Mouse (Mus musculus): ENCODE results near the gene Sh3kbp1.

Gene Sh3kbp1

DNA sequence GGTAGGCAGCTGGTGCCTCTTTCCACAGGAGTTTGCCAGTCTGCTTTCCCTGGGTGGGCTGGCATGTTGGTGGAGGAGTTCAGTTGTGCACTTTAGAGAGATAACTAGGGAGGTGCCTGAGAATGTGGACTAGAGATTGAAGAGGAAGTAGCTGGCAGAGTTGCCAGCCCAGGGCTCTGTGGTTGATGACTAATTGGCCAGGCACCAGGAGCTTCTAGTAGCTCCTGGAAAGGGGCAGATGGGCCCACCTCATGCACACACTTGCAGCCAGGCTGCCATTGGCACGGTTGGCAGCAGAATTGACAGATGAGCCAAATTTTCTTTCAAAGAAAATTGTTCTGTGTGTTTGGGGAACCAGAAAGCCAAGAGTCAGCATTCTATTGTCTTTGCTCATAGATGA lies 210.3 kb downstream of the Sh3kbp1 start:
- DNase-seq (ENCODE audit: low spot score): no peak

DNA sequence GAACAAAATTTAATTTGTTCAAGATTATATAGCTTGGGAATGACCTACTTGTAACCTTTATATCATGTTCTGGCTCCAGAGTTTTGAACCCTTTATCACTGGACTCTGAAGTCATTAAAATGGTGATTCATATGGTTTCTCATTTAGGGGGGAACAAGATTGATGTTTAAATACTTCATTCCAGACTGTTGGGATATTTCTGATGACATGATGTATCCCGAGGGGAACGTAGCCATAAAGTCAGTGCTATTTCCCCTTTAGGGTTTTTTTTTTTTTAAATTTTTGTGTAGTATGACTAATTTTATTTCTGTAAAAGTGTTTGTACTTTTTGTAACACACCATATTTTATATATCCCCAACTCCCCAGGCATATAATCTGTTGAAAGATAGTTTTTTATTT lies 212.7 kb downstream of the Sh3kbp1 start:
- no peak for DNase-seq (ENCODE audit: low spot score)

DNA sequence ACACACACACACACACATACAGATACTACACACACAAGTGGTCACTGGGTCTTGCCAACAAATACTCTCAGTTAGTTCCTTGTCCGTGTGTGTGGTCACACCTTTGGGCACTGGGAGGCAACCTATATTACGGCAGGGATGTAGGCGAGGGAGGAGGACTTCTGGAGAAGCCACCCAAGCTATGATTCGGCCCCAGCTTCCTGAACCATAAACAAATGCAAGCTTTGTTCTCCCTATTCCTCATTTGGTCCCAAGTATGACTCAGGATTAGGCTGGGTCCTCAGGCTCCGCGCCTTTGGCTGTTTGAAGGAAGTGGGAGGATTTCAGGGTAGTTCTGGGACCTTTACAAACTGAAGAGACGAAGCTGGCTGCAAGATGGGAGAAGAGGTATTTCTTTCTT lies 213.2 kb downstream of the Sh3kbp1 start:
- no peak for DNase-seq (ENCODE audit: low spot score)

DNA sequence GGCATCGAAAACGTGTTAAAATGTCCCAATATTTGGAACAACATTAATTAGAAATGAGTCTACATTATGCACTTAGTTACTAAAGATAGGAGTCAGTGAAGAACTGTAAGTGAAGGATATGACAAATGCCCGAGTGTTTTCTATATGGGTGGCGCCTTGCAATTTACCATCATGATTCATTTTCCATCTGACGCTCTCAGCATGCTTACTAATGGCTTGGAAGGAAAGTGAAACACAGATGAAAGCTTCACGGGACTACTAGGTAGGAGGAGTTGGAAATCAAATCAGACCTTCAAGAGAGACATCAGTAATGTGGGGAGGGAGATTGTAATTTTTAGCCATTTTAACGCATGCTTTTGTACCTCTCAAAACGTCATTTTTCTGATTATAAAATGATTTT lies 223.7 kb downstream of the Sh3kbp1 start:
- no peak for DNase-seq (ENCODE audit: low spot score)

DNA sequence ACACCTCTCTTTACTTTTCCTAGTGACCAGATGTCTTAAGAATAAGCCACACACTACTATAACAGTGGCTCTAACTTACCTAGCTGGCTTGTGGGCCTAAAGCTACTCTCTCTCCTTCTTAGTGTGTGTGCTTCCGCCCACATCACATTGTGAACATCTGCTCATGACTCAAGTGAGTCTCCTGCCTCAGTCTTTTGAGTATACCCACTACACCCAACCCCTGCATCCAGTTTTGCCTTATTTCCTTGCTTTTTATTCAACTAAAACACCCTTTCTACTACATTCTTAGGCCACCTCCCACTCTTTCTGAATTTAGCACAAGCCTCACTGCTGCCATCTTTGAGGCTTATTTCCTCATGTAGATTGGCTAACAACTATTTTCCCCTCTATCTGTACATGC lies 229.8 kb downstream of the Sh3kbp1 start:
- DNase-seq (ENCODE audit: low spot score): no peak

DNA sequence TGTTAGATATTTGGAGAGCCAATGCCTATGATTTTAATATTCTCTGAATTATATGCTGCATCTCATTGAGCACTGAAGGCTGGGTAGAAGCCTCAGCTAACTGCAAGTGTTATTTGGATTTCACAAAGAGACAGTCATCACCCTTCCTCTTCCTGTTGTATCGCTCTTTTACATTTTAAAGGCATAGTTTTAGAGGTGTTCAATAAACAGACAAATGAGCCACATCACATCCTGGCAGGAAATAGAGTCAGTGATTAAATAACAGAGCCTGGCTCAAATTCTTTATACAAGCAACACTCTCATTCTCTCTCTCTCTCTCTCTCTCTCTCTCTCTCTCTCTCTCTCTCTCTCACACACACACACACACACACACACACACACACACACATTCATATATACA lies 231.1 kb downstream of the Sh3kbp1 start:
- DNase-seq (ENCODE audit: low spot score): no peak

DNA sequence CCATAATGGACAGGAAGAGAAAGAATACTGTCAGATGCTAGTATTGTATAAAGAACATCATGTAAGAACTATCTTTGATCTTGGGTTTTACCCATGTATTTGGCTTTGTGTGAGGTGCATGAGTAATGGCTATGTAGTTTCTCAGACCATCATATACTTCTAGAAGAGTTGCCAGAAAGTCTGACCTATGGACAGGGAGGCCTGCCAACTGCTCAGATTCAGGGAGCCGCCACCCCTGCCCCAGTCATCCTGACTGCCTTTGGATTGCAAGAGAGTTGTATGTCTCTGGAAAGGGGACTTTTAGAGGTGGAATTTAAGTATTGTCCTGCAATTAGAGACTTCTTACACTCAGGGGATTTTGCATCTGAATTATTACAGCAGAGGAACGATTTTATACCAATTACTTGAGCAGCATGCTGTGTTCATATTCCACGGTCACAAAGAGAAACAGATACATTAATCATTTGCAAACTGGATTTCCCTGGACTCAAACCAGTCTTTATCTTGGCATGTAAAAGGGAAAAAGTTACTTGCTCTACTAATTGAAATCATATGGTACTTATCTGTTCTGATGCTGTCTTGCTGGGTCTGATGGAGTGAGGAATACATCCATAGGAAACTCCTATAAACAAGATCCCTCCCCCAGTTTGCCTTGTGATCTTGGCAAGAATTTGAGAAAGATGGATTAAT lies 233.9 kb downstream of the Sh3kbp1 start:
- no peak for DNase-seq (ENCODE audit: low spot score)

DNA sequence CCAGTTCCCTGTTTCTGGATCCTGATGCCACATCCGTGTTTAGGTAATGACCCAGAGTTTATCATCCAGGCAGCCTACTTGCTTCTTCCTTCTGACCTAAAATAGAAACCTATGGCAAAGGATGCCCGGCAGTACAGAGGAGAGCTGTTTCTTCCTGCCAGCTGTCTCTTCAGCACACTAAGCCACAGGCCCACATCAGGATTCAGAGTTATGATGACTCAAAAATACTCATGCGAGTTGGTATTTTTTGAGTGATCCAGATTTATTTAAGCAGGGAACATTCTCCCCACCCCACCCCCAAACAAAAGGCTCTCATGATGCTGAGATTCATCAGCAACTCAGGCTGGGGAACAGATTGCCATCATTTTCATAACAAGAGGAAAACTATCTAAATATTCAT lies 240.6 kb downstream of the Sh3kbp1 start:
- no peak for DNase-seq (ENCODE audit: low spot score)

DNA sequence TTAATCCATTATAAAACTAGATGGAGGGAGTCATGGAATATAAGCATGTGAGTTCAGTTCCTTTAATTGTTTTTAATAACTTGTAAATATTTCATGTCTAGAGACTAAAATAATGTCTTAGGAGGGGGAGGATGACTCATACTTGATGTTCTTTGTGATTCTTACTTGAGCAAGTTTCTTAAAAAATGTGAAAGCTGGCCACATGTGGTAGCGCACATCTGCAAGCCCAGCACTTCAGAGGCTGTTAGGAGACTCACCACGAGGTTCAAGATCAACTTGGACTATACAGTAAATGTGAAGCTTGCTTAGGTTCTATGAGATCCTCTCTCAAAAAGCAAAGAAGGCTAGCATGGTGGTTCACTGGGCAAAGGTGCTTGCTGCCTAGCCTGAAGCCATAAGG lies 245.4 kb downstream of the Sh3kbp1 start:
- DNase-seq (ENCODE audit: low spot score): no peak

DNA sequence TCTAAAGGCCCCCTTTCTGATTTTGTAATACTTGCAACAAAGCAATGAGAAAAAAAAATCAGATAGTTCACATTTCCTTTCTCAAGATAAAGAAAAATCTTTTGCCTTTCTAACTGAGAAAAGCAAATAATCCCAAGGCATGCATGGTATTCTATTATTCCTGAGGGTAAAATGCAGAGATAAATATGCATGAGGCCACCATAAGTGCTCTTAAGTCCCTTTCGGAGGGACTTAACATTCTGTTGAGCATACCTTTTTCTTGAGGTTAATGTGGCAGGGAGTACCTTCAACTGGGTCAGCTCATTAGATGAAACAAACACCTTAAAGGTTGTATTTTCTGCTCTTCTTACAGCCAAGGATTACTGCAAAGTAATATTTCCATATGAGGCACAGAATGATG lies 250.7 kb downstream of the Sh3kbp1 start:
- no peak for DNase-seq (ENCODE audit: low spot score)

DNA sequence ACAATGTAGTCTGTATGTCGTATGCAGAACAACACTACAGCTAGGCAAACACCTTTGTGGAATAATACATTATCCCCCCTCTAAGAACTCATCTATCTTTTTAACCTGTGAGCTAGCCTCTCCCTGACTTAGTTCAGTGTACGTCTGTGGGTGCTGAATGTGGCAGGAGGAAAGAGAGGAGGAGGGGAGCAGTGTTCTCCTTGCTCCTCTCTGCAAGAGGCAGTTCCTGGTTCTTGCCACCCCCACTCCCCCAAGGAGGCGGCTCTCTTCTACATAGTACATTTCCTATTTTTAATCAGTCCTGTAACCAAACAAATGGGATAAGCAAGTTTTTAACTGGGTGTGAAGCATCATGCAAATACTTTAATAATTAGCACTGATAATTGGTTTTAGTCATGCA lies 252.4 kb downstream of the Sh3kbp1 start:
- no peak for DNase-seq (ENCODE audit: low spot score)

DNA sequence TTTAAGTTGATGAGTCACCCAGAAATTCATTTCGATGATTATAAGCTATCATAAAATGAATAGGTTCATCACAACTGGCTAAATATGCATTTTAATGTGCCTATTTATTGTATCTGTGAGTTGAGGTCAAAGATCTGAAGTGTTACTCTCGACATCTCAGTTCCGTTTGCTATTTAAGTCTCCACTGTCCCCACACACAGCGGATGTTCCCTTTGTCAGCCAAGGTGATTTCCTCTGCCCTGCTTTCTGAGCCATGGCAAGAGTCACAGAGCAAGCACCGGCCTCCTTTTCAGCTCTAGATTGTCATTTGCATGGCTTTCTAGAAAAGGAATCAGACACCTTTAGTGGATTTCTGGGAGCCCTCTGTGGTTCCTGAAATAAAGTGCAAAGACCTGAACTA lies 254.5 kb downstream of the Sh3kbp1 start:
- no peak for DNase-seq (ENCODE audit: low spot score)

DNA sequence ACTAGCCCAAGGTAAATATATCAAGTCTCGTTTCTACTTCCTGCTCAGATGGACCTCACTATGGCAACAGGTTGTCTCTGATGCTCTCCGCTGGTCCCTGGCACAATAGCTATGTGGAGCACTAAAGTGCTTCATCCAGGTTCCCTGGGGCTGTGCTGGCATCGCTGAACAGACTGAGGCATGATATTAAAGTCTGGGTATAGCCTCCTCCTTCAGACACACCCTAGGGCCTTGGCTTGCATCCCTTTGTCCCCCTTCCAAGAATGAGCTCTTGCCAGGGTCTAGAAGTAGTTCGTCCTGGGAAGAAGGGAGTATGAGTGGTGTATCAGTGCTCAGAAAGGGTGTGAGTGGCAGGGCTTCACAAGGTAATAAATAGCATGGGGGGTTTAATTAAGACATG lies 269.5 kb downstream of the Sh3kbp1 start:
- DNase-seq (ENCODE audit: low spot score): no peak

DNA sequence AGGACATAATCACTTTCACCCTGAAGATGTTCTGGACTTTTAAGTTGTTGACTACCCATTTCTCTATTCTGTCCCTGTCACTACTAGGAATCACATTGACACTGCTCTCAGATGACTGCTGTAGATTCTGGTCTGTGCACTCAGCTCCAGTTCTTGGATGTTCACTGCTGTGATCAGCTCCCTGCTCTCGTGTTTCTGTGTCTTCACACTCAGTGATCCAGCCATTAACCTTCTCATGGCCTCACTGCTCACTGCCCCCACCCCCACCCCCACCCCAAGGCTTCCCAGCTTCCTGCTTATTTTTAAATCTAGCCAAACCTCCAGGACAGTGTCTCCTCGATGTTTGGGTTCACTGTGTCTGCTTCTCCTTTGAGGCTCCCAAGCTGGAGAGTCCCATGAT lies 271.0 kb downstream of the Sh3kbp1 start:
- DNase-seq (ENCODE audit: low spot score): no peak

DNA sequence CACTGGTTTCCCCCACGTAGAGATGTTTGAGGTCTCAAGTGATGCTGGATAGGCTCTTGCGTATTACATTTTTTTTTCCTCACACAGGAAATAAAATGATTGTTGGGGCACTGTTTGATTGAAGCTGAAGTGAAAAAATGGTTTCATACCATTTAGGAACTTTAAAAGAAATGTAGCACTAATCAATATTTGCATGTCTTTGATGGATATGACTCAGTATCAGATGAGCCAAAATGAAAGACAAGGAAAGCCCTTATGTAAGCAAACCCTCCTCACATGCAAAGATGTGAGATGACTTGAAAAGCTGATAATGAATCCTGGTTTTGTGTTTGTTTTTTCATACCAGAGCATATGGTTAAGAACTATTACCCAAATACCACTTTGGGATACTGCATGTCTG lies 272.0 kb downstream of the Sh3kbp1 start:
- no peak for DNase-seq (ENCODE audit: low spot score)

DNA sequence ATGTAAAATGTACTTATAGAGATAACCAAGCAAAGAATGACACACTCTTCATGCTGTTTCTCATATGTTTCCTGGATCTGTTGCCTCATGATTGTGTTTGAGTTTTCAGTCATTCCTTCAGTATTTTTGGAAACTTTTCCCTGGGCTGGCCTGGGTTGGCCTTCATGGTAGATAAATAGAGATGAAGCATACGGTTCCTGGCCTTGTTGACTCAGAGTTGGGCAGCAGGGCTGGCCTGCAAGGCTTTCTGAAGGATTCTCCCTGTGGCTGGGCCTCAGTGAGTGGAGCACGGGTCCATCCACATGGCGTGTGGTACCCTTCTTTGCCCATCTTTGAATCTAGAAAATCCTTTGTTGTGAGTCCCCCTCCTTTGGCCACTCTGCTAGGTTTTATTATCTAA lies 276.3 kb downstream of the Sh3kbp1 start:
- no peak for DNase-seq (ENCODE audit: low spot score)

DNA sequence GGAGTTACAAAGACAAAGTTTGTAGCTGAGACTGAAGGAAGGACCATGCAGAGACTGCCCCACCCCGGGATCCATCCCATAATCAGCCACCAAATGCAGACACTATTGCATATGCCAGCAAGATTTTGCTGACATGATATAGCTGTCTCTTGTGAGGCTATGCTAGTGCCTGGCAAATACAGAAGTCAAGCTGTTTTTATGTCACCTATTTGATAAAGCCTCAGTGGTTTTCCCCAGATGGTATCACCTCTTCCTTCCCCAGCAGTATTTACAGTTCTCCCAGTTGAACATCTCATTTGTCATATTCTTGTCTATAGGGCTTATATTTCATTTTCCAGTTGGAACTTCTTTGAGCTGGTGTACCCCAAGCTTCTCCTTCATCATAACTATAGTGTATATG lies 280.6 kb downstream of the Sh3kbp1 start:
- no peak for DNase-seq (ENCODE audit: low spot score)

DNA sequence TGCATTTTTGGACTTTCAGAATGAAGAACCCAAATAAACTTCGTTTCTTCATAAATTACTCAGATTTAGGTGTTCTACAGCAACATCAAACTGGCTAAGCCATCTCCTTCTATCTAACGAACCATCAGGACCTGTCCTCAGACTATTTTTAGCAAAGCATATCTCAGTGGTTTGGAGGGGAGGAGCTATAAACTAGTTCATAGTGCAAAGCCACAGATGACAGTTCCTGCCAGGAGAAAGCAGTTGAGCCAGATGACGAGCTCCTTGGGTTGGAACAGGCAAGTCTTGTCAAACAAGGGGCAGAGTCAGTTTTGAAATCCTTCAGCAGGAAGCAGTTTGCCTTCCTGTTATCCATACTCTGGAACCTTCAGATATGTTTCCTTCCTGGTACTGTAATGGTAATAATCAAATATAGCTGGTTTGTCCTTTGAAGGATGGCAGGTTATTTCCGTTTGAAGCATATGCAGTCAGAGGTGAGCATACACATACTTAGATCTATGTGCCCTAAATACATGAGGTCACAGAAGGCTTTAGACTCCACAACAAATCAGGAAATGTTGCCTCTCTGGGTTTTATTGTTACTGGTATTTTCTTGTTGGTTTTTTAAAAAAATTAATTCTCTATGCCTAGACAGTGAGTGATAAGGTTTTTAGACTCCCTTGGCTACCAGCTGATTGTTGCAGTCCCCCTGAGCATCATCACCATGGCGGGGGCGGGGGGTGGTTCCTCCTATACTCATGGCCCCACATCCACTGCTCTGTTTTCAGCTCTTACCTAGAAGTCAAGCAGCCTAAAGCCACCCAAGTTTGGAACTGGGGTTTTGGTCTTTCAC lies 282.6 kb downstream of the Sh3kbp1 start:
- no peak for DNase-seq (ENCODE audit: low spot score)

DNA sequence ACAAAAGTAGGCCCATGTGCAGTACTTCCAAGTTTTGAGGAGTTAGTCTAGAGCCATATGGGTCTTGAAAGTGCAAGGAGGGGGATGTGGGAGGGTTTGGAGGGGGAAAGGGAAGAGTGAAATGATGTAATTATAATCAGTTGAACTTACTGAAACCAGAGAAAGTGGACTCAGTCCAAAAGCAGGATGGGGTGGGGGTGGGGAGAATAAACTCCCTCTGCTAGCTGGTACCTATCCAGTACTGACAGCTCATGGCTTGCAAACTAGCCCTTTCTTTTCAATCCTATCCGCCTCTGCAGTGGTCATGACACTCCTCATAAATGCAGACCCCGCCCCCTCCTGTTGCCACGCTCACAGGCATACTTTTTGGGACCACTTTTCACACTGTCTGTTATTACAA lies 283.5 kb downstream of the Sh3kbp1 start:
- DNase-seq (ENCODE audit: low spot score): no peak

DNA sequence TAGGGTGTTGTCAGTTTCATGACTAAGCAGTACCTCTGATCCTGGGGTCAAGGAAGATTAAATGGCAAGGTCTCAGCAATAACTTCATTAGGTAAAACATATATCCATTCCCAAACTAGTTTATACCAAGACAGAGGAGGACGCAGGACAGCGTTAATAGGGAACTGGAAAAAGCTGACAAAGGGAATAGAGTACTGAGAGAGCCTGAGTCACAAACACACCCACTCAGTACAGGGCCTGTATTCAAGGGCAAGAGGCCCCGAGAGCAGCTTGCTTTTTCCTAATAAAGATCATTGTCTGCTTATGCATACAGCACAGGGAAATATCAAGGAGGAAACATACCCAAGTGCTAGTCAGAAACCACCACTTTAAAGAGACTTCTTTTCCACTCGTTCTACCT lies 284.5 kb downstream of the Sh3kbp1 start:
- no peak for DNase-seq (ENCODE audit: low spot score)

DNA sequence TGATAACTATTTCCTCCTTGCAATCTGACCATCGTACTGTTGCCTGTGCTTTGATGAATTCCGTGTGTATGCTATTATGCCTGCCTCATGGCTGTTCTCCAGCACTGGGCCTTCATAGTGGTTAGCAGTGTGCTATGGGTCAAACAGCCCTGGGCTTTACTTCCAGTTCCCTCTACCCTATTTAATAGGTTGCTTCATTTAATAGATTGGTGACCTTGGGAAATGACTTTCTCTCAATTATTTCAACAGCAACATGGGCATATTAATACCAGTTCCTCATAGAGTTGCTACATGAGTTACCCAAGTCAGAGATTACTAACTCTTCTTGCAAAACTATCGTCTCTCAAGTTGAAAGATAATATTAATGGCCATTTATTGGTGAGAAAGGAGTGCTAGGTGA lies 285.0 kb downstream of the Sh3kbp1 start:
- no peak for DNase-seq (ENCODE audit: low spot score)

DNA sequence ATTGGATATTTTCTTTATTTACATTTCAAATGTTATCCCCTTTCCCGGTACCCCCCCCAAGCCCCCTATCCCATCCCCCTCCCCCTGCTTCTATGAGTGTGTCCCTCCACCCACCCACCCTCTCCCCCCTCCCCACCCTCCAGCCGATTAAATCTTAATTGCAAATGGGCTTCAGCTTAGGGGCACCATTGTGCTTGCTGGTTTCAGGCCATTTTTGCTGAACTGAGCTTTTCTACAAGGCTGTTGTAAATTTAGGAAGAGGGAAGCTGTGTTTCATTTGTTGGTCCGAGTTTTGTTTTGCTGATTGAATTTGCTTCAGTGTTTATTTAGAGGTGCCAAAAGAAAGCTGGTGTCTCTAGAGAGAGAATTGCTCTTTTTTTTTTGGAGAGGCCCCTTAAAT lies 286.4 kb downstream of the Sh3kbp1 start:
- no peak for DNase-seq (ENCODE audit: low spot score)

DNA sequence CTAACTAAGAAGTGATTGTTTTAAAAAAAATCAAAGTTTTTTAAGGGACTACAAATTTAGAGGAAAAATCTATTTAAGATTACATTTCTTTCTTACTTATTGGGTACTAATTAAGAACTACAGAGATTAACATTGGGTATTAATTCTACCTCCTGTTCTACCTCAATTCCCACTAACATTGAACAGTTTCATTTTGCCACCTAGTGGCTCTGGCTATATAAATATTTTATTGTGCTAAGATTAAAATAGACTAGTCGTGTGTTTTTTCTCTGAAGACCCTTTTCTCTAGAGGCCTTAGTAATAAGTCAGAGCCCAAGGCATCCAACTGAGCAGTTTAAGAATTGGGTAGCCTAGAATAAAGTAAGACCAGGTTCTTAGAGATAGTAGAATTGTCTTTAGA lies 288.1 kb downstream of the Sh3kbp1 start:
- DNase-seq (ENCODE audit: low spot score): no peak

DNA sequence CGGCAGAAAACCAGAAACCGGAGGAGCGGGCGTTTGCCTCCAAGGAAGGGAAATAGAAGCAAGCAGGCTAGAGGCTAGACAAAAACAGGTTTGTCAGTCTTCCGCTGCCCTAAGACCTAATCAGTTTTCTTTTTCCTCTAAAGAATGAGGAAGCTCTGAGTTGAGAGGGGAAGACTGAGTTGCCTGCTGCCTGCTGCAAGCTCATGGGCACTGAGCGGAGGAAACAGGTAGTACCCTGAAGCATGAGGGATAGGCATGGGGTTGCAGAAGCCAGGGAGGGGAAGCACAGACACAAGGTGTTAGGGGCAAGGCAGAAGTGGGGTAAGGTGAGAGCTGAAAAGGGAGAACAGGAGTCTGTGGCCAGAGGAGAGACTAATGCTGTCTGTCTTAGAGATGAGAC lies 297.7 kb downstream of the Sh3kbp1 start:
- DNase-seq (ENCODE audit: low spot score): no peak

All from testis, postnatal 14 days (tissue).